Mouse (Mus musculus) small intestine, adult 2 months (tissue): ENCODE data around the gene Spata16.

ENCODE experiments used
- CTCF ChIP-seq: fragments of 200-500 bp; IDR thresholded peaks from 2 replicates; pipeline ENCODE4 v1.5.1; 2012; ENCODE audit warnings: low read depth, mild to moderate bottlenecking, control low read depth, inconsistent platforms, low read length, moderate library complexity, mixed read lengths; ENCODE audit not compliant: insufficient replicate concordance, insufficient read length; ENCODE audit errors: extremely low read depth
- POLR2A ChIP-seq: fragments of 200-500 bp; IDR thresholded peaks from 2 replicates; pipeline ENCODE4 v1.6.1; 2012; ENCODE audit warnings: low read depth, mild to moderate bottlenecking, control low read depth, inconsistent platforms, low read length, moderate library complexity

GRCm38 (mm10) chr3:26916607-26917006 is 279.2 kb downstream of the Spata16 start:
- TF ChIP-seq POLR2A (no peak), CTCF (no peak)
